Mouse (Mus musculus) olfactory bulb, adult 2 months (tissue): ENCODE measurements around the gene Ctnna2.

ENCODE experiments used
- CTCF ChIP-seq: fragments of 200-500 bp; IDR thresholded peaks from 2 replicates; pipeline ENCODE4 v1.5.1; 2012; ENCODE audit warnings: low read depth, mild to moderate bottlenecking, low read length, moderate library complexity; ENCODE audit not compliant: insufficient read depth
- POLR2A ChIP-seq: fragments of 200-500 bp; IDR thresholded peaks from 2 replicates; pipeline ENCODE4 v1.6.1; 2012; ENCODE audit warnings: mild to moderate bottlenecking, low read depth, low read length, moderate library complexity; ENCODE audit not compliant: insufficient read depth

- TF ChIP-seq CTCF (no peak), POLR2A (no peak)
These were observed 714.3 kb downstream of the Ctnna2 start for GRCm38 (mm10) chr6:77265163-77265562.
